Mouse (Mus musculus): Measurements from ENCODE around the gene Pgm2. TPM values are rescaled to one million over a fixed set of nuclear protein-coding genes. Genes with fewer than 3 reads are reported as not detected.

The Pgm2 gene
- polyA plus RNA-seq, 1 experiment: 40.9 TPM

GRCm38 (mm10) chr5:64174429-64174935 lies 81.7 kb downstream of the Pgm2 start:
- no peaks in the 10 kb centered on the region for H3K4me1 ChIP-seq (ENCODE audit: control insufficient read depth, insufficient read depth, low read length)
- H3K27ac ChIP-seq (ENCODE audit: insufficient read depth, low read length): no peak overlapping the region
- H3K9me3 ChIP-seq (replicated peaks; ENCODE audit: control insufficient read depth, insufficient read depth, low read length, poor library complexity, severe bottlenecking): no peaks in the 10 kb centered on the region
- H3K27me3 ChIP-seq (ENCODE audit: control insufficient read depth, insufficient read depth, low read length, poor library complexity, severe bottlenecking): no peaks in the 10 kb centered on the region
- H3K9ac ChIP-seq (ENCODE audit: low read depth, poor library complexity, severe bottlenecking): no peak overlapping the region
- H3K4me3 ChIP-seq (ENCODE audit: low read depth, low read length): no peak overlapping the region
- TF ChIP-seq CTCF (IDR thresholded peaks at IDR 0.05; ENCODE audit: low read depth, low read length): no peak
- TF ChIP-seq POLR2A (IDR thresholded peaks at IDR 0.05; ENCODE audit: insufficient read depth, low read length): no peak
- TF ChIP-seq EP300 (IDR thresholded peaks at IDR 0.05; ENCODE audit: insufficient read depth, low read depth, low read length): no peak
- H3K36me3 ChIP-seq (ENCODE audit: control insufficient read depth, insufficient read depth, low read length, poor library complexity, severe bottlenecking): no peaks in the 10 kb centered on the region

Other genes starting within 250 kb of the Pgm2 start
- 57.1 and 59.5 TPM in 2 replicates for gene Rell1, start 124.1 kb upstream of the Pgm2 start, polyA plus RNA-seq (2011; ENCODE audit: insufficient read depth, insufficient read length, low read depth, missing spikeins)
- gene Tbc1d1, start 63.4 kb downstream of the Pgm2 start, polyA plus RNA-seq (2011; ENCODE audit: insufficient read depth, insufficient read length, low read depth, missing spikeins): 40.6 and 46.2 TPM in 2 replicates